Mouse (Mus musculus) thymus, adult 2 months (tissue): ENCODE results near the gene Cfap44.

Experiments used
- CTCF ChIP-seq: fragments of 200-500 bp; IDR thresholded peaks from 2 replicates; pipeline ENCODE4 v1.5.1; 2012; ENCODE audit warnings: mild to moderate bottlenecking, control low read depth, low read length, moderate library complexity, borderline replicate concordance; ENCODE audit not compliant: control insufficient read depth, poor library complexity, insufficient read depth; ENCODE audit errors: extremely low read depth
- POLR2A ChIP-seq: fragments of 200-500 bp; IDR thresholded peaks from 2 replicates; pipeline ENCODE4 v1.6.1; 2012; ENCODE audit warnings: mild to moderate bottlenecking, low read length, control low read depth, moderate library complexity; ENCODE audit not compliant: control insufficient read depth, poor library complexity, insufficient read depth; ENCODE audit errors: extremely low read depth

DNA sequence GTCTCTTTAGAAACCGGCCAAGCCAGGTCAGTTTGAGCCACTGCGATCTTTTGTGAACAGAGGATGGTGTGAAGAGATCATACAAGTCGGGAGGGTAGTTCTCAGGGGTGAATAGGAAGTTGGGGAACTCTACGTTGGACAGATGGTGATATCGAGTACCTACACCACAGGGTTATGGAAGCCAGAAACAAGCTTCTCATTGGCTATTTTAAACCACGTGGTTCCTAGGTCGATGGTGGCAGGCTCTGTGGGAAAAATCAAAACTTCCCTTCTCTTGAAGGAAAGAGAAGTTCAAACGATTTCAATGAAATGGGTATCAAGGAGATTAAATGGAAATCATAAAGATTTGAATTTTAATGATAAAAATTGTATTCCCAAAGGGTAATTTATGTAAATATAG lies 27.1 kb downstream of the Cfap44 start:
- TF ChIP-seq CTCF (no peak), POLR2A (no peak)
